Mouse (Mus musculus) fibroblast of lung, adult 2 months (primary cell): ENCODE data around the gene Wasf1.

Experiments used
- DNase-seq: peaks from one replicate; pipeline ENCODE4 v3.0.0-alpha.2; 2011; ENCODE audit warnings: low read depth

The Wasf1 gene

GRCm38 (mm10) chr10:40983761-40984160 is 100.5 kb downstream of the Wasf1 start:
- no peak for DNase-seq

GRCm38 (mm10) chr10:40984600-40984999 is 101.3 kb downstream of the Wasf1 start:
- no peak for DNase-seq

- DNase-seq = no peak
These were observed 102.1 kb downstream of the Wasf1 start for GRCm38 (mm10) chr10:40985350-40985749.
